Mouse (Mus musculus): ENCODE measurements around the gene Irf6. TPM values are rescaled to one million over a fixed set of nuclear protein-coding genes. Genes with fewer than 3 reads are reported as not detected.

Irf6 gene
- total and polyA plus RNA-seq, 3 experiments = 0.15 to 0.19 TPM; not detected in 1

GRCm38 (mm10) chr1:193141118-193141517 lies 11.8 kb upstream of the Irf6 start:
- Histone ChIP-seq H3K36me3 (ENCODE audit: control insufficient read depth in 1 of 2, insufficient read depth in 2 of 2, low read length in 2 of 2) (no peaks in the 10 kb centered on the region), H3K79me2 (ENCODE audit: control insufficient read depth, insufficient read depth, low read length, poor library complexity) (no peaks in the 10 kb centered on the region), H3K4me1 (ENCODE audit: control insufficient read depth in 1 of 2, insufficient read depth in 2 of 2, low read length in 2 of 2) (no peaks in the 10 kb centered on the region), H3K27ac (ENCODE audit: control insufficient read depth, low read depth, low read length) (no peak overlapping the region), H3K9me3 (replicated peaks; ENCODE audit: insufficient read depth, low read length) (no peaks in the 10 kb centered on the region), H3K4me3 (ENCODE audit: control insufficient read depth in 1 of 2, insufficient read depth in 1 of 2, low read depth in 2 of 2, low read length in 2 of 2) (no peak overlapping the region), H3K27me3 (ENCODE audit: control insufficient read depth in 1 of 2, insufficient read depth in 2 of 2, low read length in 2 of 2) (peaks cover 11% of the 10 kb centered on the region in 2 experiments), H3K9ac (ENCODE audit: control insufficient read depth, low read depth, low read length, poor library complexity, severe bottlenecking) (no peak overlapping the region)
- no peak for TF ChIP-seq MYB (IDR thresholded peaks at IDR 0.05; ENCODE audit: low read depth, low read length)
- TF ChIP-seq ZNF384 (IDR thresholded peaks at IDR 0.05; ENCODE audit: low read depth, low read length) = no peak
- no peak for TF ChIP-seq RCOR1 (IDR thresholded peaks at IDR 0.05; ENCODE audit: low read depth, low read length)
- no peak for TF ChIP-seq ELF1 (IDR thresholded peaks at IDR 0.05; ENCODE audit: low read depth, low read length)
- no peak for TF ChIP-seq SMC3 (IDR thresholded peaks at IDR 0.05; ENCODE audit: low read depth, low read length)
- no peak for TF ChIP-seq SIN3A (IDR thresholded peaks at IDR 0.05; ENCODE audit: low read length)
- TF ChIP-seq UBTF (IDR thresholded peaks at IDR 0.05; ENCODE audit: borderline replicate concordance, insufficient read depth, low read depth, low read length) = no peak
- no peak for TF ChIP-seq HCFC1 (IDR thresholded peaks at IDR 0.05; ENCODE audit: low read depth, low read length)
- TF ChIP-seq USF2 (IDR thresholded peaks at IDR 0.05; ENCODE audit: borderline replicate concordance in 1 of 2, insufficient read depth in 1 of 2, low read depth in 1 of 2, low read length in 2 of 2) = no peak
- no peak for TF ChIP-seq MXI1 (IDR thresholded peaks at IDR 0.05; ENCODE audit: low read depth, low read length)
- no peak for TF ChIP-seq EP300 (IDR thresholded peaks at IDR 0.05; ENCODE audit: low read depth in 1 of 2, low read length in 2 of 2)
- TF ChIP-seq USF1 (IDR thresholded peaks at IDR 0.05; ENCODE audit: low read depth, low read length) = no peak
- no peak for TF ChIP-seq TCF12 (IDR thresholded peaks at IDR 0.05; ENCODE audit: low read depth, low read length)
- no peak for TF ChIP-seq TAL1 (IDR thresholded peaks at IDR 0.05; ENCODE audit: low read length)
- no peak for TF ChIP-seq CTCF (IDR thresholded peaks at IDR 0.05 in 2 of 3, conservative IDR thresholded peaks at IDR 0.05 in 1 of 3; ENCODE audit: control insufficient read depth in 1 of 3, insufficient read depth in 1 of 3, low read depth in 2 of 3, low read length in 3 of 3, poor library complexity in 1 of 3, severe bottlenecking in 1 of 3)
- DNase-seq (ENCODE audit: low read depth, low spot score) = no peak

- TF ChIP-seq POLR2AphosphoS2 (IDR thresholded peaks at IDR 0.05; ENCODE audit: low read length) (no peak), NELFE (IDR thresholded peaks at IDR 0.05; ENCODE audit: low read depth, low read length) (no peak), POLR2A (IDR thresholded peaks at IDR 0.05; ENCODE audit: control insufficient read depth in 1 of 2, insufficient read depth in 1 of 2, low read depth in 1 of 2, low read length in 2 of 2, poor library complexity in 1 of 2) (no peak), MYC (IDR thresholded peaks at IDR 0.05; ENCODE audit: low read depth, low read length) (no peak), USF2 (IDR thresholded peaks at IDR 0.05; ENCODE audit: borderline replicate concordance in 1 of 2, insufficient read depth in 1 of 2, low read depth in 1 of 2, low read length in 2 of 2) (no peak), GATA1 (IDR thresholded peaks at IDR 0.05; ENCODE audit: low read depth, low read length) (no peak), TBP (IDR thresholded peaks at IDR 0.05; ENCODE audit: low read depth, low read length) (no peak), ZNF384 (IDR thresholded peaks at IDR 0.05; ENCODE audit: low read depth, low read length) (no peak), CHD1 (IDR thresholded peaks at IDR 0.05; ENCODE audit: low read depth, low read length) (no peak), SMC3 (IDR thresholded peaks at IDR 0.05; ENCODE audit: low read depth, low read length) (no peak), E2F4 (IDR thresholded peaks at IDR 0.05; ENCODE audit: borderline replicate concordance, low read depth, low read length) (no peak), ZKSCAN1 (IDR thresholded peaks at IDR 0.05; ENCODE audit: low read depth, low read length) (no peak), HCFC1 (IDR thresholded peaks at IDR 0.05; ENCODE audit: low read depth, low read length) (no peak), MYB (IDR thresholded peaks at IDR 0.05; ENCODE audit: low read depth, low read length) (no peak), TAL1 (IDR thresholded peaks at IDR 0.05; ENCODE audit: low read length) (no peak), MAZ (IDR thresholded peaks at IDR 0.05; ENCODE audit: low read depth, low read length) (no peak), EP300 (IDR thresholded peaks at IDR 0.05; ENCODE audit: low read depth in 1 of 2, low read length in 2 of 2) (no peak)
- no peak overlapping the region for H3K27ac ChIP-seq (ENCODE audit: control insufficient read depth, low read depth, low read length)
- H3K4me3 ChIP-seq (ENCODE audit: control insufficient read depth in 1 of 2, insufficient read depth in 1 of 2, low read depth in 2 of 2, low read length in 2 of 2) = no peak overlapping the region
- no peaks in the 10 kb centered on the region for H3K4me1 ChIP-seq (ENCODE audit: control insufficient read depth in 1 of 2, insufficient read depth in 2 of 2, low read length in 2 of 2)
- no peak overlapping the region for H3K9ac ChIP-seq (ENCODE audit: control insufficient read depth, low read depth, low read length, poor library complexity, severe bottlenecking)
- DNase-seq (ENCODE audit: low read depth, low spot score) = no peak
- H3K36me3 ChIP-seq (ENCODE audit: control insufficient read depth in 1 of 2, insufficient read depth in 2 of 2, low read length in 2 of 2) = no peaks in the 10 kb centered on the region
- H3K9me3 ChIP-seq (replicated peaks; ENCODE audit: insufficient read depth, low read length) = no peaks in the 10 kb centered on the region
- no peaks in the 10 kb centered on the region for H3K79me2 ChIP-seq (ENCODE audit: control insufficient read depth, insufficient read depth, low read length, poor library complexity)
- peaks cover 9 to 11% of the 10 kb centered on the region in 2 experiments for H3K27me3 ChIP-seq (ENCODE audit: control insufficient read depth in 1 of 2, insufficient read depth in 2 of 2, low read length in 2 of 2)
Measured at GRCm38 (mm10) chr1:193142517-193143062, 10.3 kb upstream of the Irf6 start.
